Mouse (Mus musculus): ENCODE measurements around the gene Rbbp8nl. TPM values are rescaled to one million over a fixed set of nuclear protein-coding genes. Genes with fewer than 3 reads are reported as not detected.
A peak's percentile ranks its signal among the peaks of the same experiment; 100 is the strongest.

The Rbbp8nl gene
- polyA plus RNA-seq, 1 experiment from 2014 or later = not detected

DNA sequence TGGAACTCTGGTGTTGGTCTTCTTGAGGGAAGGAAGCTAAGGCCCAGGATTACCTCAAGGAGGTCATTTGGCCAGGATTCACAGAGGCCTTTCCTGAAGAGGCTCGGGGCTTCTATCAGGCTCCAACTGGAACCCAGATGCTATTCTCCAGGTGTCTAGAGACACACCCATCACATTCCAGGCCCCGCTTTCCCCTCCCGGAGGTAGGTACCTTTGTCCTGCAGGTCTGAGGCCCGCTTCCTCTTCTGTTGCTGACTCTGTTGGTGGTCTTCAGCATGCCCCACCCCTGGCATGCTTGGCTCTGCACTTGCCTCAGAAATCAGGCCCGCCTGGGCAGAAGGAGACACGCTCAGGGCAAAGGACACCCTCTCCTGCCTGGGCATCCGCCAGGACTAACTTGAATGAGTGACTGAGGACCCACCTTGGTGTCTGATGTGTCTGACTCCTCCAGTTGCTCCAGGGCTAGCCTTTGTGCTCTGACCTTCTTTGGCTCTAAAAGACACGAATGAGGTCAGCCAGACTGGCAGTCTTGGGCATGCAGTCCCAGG lies 11.8 kb downstream of the Rbbp8nl start:
- H3K27me3 ChIP-seq = peaks cover 15% of the 10 kb centered on the region
- no peak for ATAC-seq (ENCODE audit: low read depth)
- peaks cover 10% of the 10 kb centered on the region for H3K4me1 ChIP-seq (replicated peaks)
- no peaks in the 10 kb centered on the region for H3K9me3 ChIP-seq
- H3K4me2 ChIP-seq = no peak overlapping the region
- no peak overlapping the region for H3K4me3 ChIP-seq
- H3K9ac ChIP-seq = no peak overlapping the region
- 67% methylated on average over 8 of the region's 8 CpGs for WGBS
- no peak overlapping the region for H3K27ac ChIP-seq (replicated peaks)
- H3K36me3 ChIP-seq = no peaks in the 10 kb centered on the region

DNA sequence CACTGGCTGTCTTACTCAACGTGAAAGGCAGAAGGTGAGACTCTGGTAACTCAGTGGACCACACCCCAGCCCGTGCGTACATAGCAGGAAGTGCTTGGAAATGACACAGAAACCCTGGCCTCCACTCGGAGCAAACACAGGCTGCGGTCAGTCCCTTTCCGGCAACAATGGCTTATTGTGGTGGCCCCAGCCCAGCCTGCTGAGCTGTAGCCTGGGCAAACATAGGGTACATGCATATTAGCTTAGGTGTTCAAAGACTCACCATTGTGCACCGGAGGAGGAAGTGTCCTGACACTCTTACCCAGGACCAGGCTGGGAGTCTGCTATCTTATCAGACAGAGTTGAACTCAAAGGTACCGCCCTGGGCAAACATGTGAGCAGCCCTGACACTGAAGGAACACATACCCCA lies 12.8 kb downstream of the Rbbp8nl start:
- Histone ChIP-seq H3K27me3 (peaks cover 15% of the 10 kb centered on the region), H3K4me2 (no peak overlapping the region), H3K27ac (replicated peaks) (no peak overlapping the region), H3K4me3 (no peak overlapping the region), H3K9ac (no peak overlapping the region), H3K4me1 (replicated peaks) (peaks cover 19% of the 10 kb centered on the region), H3K9me3 (no peaks in the 10 kb centered on the region), H3K36me3 (no peaks in the 10 kb centered on the region)
- WGBS = 74% methylated on average over 8 of the region's 8 CpGs
- ATAC-seq (ENCODE audit: low read depth) = no peak

DNA sequence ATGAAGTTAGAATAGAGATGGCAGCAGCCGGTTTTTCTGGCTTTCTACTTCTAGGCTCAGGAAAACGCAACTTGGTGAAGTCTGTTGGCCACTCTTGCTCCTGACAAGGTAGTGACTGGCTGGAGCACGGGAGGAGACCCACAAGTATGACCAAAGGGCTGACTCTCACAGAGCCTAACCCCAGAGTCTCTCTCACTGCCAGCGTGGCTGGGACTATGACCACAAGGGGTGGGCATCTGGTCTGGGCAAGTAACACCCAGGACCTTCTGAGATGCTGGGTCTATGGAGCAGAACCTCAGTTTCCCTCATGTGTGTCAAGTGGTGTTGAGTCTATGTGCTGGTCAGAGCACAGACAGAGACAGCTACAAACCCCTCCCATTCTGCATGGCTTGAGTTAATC lies 13.3 kb downstream of the Rbbp8nl start:
- Histone ChIP-seq H3K27me3 (peaks cover 15% of the 10 kb centered on the region), H3K9me3 (no peaks in the 10 kb centered on the region), H3K36me3 (no peaks in the 10 kb centered on the region), H3K4me1 (replicated peaks) (peaks cover 24% of the 10 kb centered on the region), H3K4me3 (no peak overlapping the region), H3K27ac (replicated peaks) (no peak overlapping the region), H3K4me2 (no peak overlapping the region), H3K9ac (no peak overlapping the region)
- WGBS = 64% methylated on average over 4 of the region's 4 CpGs
- no peak for ATAC-seq (ENCODE audit: low read depth)

DNA sequence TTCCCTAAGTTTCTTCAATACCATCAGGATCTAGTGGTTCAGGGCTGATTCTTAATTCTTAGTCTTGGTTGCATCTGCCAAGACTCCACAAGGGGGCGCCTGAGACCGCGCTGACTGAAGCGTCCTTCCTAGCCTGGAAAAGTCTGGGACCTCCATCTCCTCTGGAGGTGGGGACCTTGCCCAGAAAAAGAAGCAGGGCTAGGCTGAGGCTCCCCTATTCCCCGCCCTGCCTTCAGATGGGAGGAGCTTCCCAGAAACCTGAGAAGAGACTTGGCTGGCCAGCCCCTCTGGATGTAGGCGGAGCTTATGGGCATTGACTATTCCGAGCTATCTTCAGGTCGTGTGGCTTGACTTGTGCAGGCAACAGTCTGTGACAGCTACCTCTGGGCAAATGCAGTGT lies 13.8 kb downstream of the Rbbp8nl start:
- Histone ChIP-seq H3K27ac (replicated peaks) (no peak overlapping the region), H3K4me2 (peak overlapping the region; percentile 21), H3K36me3 (no peaks in the 10 kb centered on the region), H3K9ac (no peak overlapping the region), H3K27me3 (peaks cover 15% of the 10 kb centered on the region), H3K4me3 (no peak overlapping the region), H3K4me1 (replicated peaks) (peaks cover 30% of the 10 kb centered on the region), H3K9me3 (no peaks in the 10 kb centered on the region)
- 0 out of 2 replicates have a peak, but pooled peaks have one; percentile 10 for ATAC-seq (ENCODE audit: low read depth)
- WGBS = 2% methylated on average over 8 of the region's 8 CpGs

DNA sequence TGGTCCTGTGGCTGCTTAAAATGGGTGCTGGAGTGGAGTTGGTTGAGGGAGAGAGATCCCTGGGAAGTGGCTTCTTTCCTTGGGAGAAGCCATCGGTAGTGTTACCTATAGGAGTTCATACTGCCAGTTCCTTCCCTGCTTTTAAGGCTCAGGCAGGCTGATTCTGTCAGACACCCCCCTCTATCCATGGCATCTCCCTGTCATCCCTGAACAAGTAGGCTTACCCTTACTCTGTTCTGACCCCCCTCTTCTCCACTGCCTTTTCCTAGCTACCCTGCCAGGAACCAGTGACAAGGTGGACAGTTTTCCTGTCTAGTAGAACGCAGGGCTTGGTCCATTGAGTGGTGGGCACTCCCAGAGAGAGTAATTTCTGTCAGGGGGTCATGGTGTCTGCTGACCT lies 15.2 kb downstream of the Rbbp8nl start:
- Histone ChIP-seq H3K4me3 (no peak overlapping the region), H3K9me3 (no peaks in the 10 kb centered on the region), H3K9ac (no peak overlapping the region), H3K36me3 (0 out of 2 replicates have a peak, but pooled peaks cover 8% of the 10 kb centered on the region), H3K4me1 (replicated peaks) (peaks cover 38% of the 10 kb centered on the region), H3K27ac (replicated peaks) (no peak overlapping the region), H3K4me2 (no peak overlapping the region), H3K27me3 (peaks cover 15% of the 10 kb centered on the region)
- ATAC-seq (ENCODE audit: low read depth) = no peak
- 90% methylated on average over 2 of the region's 2 CpGs for WGBS

DNA sequence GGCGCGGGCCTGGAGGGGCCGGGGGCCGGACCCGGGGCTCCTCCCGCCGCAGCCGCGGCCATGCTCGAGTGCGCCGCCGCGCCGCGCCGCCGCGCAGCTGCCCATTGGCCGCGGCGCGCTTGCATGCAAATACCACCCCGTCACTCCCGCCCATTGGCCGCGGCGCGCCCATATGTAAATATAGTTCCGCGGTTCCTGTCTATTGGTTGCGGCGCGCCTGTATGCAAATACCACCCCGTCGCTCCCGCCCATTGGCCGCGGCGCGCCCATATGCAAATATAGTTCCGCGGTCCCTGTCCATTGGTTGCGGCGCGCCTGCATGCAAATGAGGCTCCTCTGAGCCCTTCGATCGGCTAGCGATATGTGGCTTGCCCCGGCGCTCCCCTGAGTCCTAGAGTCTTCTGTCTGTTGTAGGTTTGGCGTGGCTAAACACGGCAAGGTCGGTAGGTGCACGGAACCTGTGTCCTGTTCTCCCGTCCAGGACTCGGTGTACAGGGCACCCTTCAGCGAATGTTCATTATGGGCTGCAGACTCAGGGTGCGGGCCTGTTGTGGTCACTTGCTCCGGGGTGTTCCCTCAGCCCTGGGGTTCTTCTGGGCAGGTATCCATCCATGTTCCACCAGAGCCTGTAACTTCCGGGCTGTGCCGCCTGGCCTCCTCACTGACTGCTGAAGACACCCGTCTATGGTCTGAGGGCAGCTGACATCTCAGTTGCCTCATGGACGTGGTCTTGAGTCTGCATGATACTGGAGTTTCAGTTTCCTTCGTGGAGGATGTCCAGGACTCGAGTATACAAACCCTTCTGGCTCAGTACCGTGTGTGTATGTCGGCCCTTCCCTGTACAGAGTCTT lies 16.1 kb downstream of the Rbbp8nl start, which contains the start of gene Cables2:
Gene Cables2 (minus strand): TSS at position 103 of the 851 bp plus-strand sequence.
- peaks cover 44% of the 10 kb centered on the region for H3K4me1 ChIP-seq (replicated peaks)
- peaks cover 15% of the 10 kb centered on the region for H3K27me3 ChIP-seq
- ATAC-seq (ENCODE audit: low read depth) = peak; percentile 95
- peak within 1 kb of the TSS; percentile 88 for H3K4me3 ChIP-seq
- no peaks in the 10 kb centered on the region for H3K9me3 ChIP-seq
- H3K9ac ChIP-seq = peak within 1 kb of the TSS; percentile 98
- H3K27ac ChIP-seq (replicated peaks) = peak within 1 kb of the TSS; percentile 71
- 6% methylated on average over 66 of the region's 68 CpGs for WGBS
- H3K4me2 ChIP-seq = peak within 1 kb of the TSS; percentile 90
- 0 out of 2 replicates have a peak, but pooled peaks cover 8% of the 10 kb centered on the region for H3K36me3 ChIP-seq

DNA sequence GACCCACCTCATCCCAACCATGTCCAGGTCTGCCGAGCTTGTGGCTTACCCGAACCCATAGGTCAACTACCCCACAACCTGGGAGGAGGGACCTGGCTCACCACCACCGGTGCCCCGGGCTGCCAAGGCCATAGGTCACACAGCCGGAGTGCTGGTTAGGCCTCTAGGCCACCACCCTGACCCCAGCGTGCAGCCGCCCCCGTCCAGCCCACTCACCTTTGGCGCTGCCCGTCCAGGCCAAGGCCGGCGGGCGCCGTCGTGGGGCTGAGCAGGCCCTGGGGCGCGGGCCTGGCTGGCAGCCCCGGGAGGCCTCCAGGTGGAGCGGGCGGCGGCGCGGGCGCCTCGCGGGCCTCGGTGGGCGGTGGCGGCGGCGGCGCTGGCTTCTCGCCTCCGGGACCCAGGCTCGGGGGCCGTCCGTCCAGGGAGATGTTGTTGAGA lies 16.8 kb downstream of the Rbbp8nl start:
- H3K4me2 ChIP-seq = peak overlapping the region; percentile 90
- 1% methylated on average over 20 of the region's 37 CpGs for WGBS

DNA sequence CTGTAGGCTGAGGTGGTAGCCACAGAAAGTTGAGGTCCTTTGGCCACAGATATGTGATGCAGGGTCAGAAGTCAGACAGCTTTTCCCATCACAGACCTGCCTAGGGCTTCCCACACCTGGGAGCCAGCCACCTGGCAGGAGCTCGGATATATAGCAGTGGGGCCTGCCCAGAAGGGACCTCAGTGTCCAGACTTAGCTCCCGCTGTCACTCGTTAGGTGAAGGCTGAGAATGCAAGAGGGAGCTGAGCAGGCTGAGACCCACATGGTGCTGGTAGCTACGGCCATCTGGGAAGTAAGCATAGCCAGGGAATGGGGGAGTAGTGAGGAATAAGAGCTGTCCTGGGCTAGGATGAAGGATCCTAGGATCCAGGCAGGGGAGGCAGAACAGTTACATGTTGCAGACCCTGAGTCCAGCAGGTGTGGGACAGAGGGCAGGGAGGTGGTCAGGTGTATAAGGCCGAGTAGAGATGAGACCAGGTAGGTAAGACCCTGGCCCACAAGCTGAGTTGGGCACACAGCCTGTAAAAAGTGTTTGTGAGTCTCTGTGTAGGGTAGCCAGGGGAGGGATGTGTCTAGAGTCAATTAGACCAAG lies 17.8 kb downstream of the Rbbp8nl start:
- peaks cover 15% of the 10 kb centered on the region for H3K27me3 ChIP-seq
- H3K4me1 ChIP-seq (replicated peaks) = peaks cover 55% of the 10 kb centered on the region
- WGBS = 79% methylated on average over 5 of the region's 5 CpGs
- H3K27ac ChIP-seq (replicated peaks) = no peak overlapping the region
- peak overlapping the region; percentile 90 for H3K4me2 ChIP-seq
- no peak for ATAC-seq (ENCODE audit: low read depth)
- H3K4me3 ChIP-seq = peak overlapping the region; percentile 88
- H3K9me3 ChIP-seq = no peaks in the 10 kb centered on the region
- H3K9ac ChIP-seq = peak overlapping the region; percentile 98
- peaks cover 10% of the 10 kb centered on the region; the same call in 1 of the 2 replicates for H3K36me3 ChIP-seq

More for the DNA sequence above, 16.8 kb downstream of the Rbbp8nl start:
- Histone ChIP-seq H3K4me1 (replicated peaks) (peaks cover 51% of the 10 kb centered on the region), H3K9ac (peak overlapping the region; percentile 98), H3K36me3 (peaks cover 8% of the 10 kb centered on the region; the same call in 1 of the 2 replicates), H3K27ac (replicated peaks) (peak overlapping the region; percentile 71), H3K4me3 (peak overlapping the region; percentile 88), H3K27me3 (peaks cover 15% of the 10 kb centered on the region), H3K9me3 (no peaks in the 10 kb centered on the region)
- peak; percentile 36 for ATAC-seq (ENCODE audit: low read depth)

DNA sequence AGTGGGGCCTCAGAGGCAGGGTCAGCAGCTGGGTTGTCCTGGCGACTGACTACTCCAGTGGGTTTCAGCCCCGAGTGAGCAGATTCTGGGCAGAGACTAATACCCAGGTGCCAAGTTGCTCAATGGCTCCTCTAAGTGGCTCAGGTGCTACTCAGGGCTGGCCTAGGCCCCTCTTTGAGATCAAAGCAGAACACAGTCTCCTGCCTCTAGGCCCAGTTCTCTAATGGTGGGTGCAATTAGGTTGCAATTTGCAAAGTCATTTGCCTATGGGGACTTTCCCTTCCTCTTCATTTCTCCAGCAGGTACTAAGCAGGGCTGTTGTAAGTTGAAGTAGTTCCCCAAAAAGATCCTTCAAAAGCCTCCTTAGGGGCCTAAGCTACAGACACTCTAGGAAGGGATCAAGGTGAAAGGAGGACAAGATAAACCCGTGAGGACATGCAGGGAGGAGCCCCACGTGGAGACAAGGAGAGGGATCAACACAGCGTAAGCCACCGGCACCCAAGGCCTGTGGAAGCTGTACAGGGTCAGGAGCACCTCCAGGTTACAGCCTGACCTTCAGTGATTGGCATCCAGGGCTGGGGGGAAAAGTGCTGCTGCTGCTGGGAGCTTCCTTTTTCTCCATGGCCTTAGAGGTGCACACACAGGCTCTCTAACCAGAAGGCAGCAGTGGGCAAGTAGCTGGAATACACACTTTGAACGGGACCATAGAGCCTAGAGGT lies 19.0 kb downstream of the Rbbp8nl start:
- Histone ChIP-seq H3K27me3 (peaks cover 9% of the 10 kb centered on the region), H3K9me3 (no peaks in the 10 kb centered on the region), H3K36me3 (peaks cover 18% of the 10 kb centered on the region; the same call in 1 of the 2 replicates), H3K4me3 (no peak overlapping the region), H3K4me1 (replicated peaks) (peaks cover 51% of the 10 kb centered on the region), H3K9ac (peak overlapping the region; percentile 98), H3K27ac (replicated peaks) (no peak overlapping the region), H3K4me2 (no peak overlapping the region)
- 58% methylated on average over 7 of the region's 7 CpGs for WGBS
- ATAC-seq (ENCODE audit: low read depth) = no peak

DNA sequence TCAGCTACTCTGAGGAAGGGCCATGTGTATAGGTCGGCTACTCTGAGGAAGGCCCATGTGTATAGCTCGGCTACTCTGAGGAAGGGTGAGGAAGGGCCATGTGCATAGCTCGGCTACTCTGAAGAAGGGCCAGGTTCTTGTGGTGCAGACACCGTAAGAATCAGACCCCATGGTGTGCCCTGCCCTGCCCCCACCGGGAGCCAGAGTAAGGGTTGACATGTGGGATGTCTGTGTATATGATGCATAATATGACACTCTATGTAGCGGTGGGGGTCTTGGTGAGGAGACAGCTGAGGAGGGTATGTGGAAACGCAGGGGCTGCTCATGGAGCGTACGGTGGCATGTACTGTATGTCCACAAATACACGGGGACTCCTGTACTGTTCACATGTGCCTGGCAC lies 20.4 kb downstream of the Rbbp8nl start:
- Histone ChIP-seq H3K4me3 (no peak overlapping the region), H3K9me3 (no peaks in the 10 kb centered on the region), H3K27ac (replicated peaks) (no peak overlapping the region), H3K9ac (no peak overlapping the region), H3K4me2 (no peak overlapping the region), H3K36me3 (peaks cover 18% of the 10 kb centered on the region; the same call in 1 of the 2 replicates), H3K4me1 (replicated peaks) (peaks cover 51% of the 10 kb centered on the region), H3K27me3 (0 out of 2 replicates have a peak, but pooled peaks cover 3% of the 10 kb centered on the region)
- ATAC-seq (ENCODE audit: low read depth) = no peak
- 96% methylated on average over 10 of the region's 10 CpGs for WGBS

DNA sequence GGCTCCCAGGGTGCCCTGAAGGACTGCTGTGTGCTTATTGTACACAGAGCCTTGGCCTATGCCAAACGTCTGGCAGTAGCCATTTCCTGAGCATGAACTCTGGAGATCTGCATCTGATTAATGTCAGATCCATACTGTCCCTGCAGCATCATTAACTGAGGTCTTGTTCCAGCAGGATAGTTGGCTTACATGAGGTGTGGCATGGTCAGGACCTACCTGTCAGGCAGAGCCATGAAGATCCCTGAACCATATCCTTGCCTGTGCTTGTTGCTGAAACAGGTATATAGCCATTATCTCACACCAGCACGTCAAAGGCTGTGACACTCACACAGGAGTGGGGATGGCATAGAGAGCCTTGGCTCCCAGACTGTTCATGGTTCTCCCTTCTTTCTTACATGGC lies 21.7 kb downstream of the Rbbp8nl start:
- WGBS = 58% methylated on average over 2 of the region's 2 CpGs
- ATAC-seq (ENCODE audit: low read depth) = no peak
- Histone ChIP-seq H3K36me3 (peaks cover 31% of the 10 kb centered on the region), H3K9me3 (no peaks in the 10 kb centered on the region), H3K27me3 (no peaks in the 10 kb centered on the region), H3K4me2 (no peak overlapping the region), H3K4me3 (no peak overlapping the region), H3K27ac (replicated peaks) (no peak overlapping the region), H3K4me1 (replicated peaks) (peaks cover 46% of the 10 kb centered on the region), H3K9ac (no peak overlapping the region)

All from neural tube, embryonic 13.5 days (tissue).